Mouse (Mus musculus) thymus, adult 2 months (tissue): ENCODE results near the gene Hist1h1a.

Experiments used
- CTCF ChIP-seq: fragments of 200-500 bp; IDR thresholded peaks from 2 replicates; pipeline ENCODE4 v1.5.1; 2012; ENCODE audit warnings: mild to moderate bottlenecking, control low read depth, low read length, moderate library complexity, borderline replicate concordance; ENCODE audit not compliant: control insufficient read depth, poor library complexity, insufficient read depth; ENCODE audit errors: extremely low read depth
- POLR2A ChIP-seq: fragments of 200-500 bp; IDR thresholded peaks from 2 replicates; pipeline ENCODE4 v1.6.1; 2012; ENCODE audit warnings: mild to moderate bottlenecking, low read length, control low read depth, moderate library complexity; ENCODE audit not compliant: control insufficient read depth, poor library complexity, insufficient read depth; ENCODE audit errors: extremely low read depth

- no peak for TF ChIP-seq POLR2A
- no peak for TF ChIP-seq CTCF
Observed at GRCm38 (mm10) chr13:23749563-23750121, 13.8 kb upstream of the Hist1h1a start.
